1 mouse cellular context compared by ENCODE assay signal in the genomic region with DNA sequence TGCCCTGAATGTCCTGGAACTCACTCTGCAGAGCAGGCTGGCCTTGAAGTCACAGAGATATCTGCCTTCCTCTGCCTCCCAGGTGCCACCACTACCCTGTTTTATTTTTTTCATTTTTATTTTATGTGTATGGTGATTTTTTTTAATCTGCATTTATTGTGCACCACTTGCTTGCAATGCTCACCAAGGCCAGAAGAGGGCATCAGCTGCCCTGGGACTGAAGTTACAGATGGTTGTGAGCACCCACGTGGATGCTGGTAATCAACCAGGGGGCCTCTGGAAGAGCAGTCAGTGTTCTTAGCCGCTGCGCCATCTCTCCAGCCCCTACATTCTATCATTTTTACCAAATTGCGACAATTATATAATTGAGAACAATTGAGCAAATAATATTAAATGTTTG.
A peak's percentile ranks its signal among the peaks of the same experiment; 100 is the strongest.
TF ChIP-seq lines count a peak whose summit lies in the region.

No protein-coding gene starts in this region.

TF ChIP-seq in MEL, 35 proteins besides CTCF, POLR2A, EP300 and RAD21 (continued from another document):
- TF ChIP-seq TCF12 (IDR thresholded peaks at IDR 0.05; ENCODE audit: low read depth, low read length): no peak
- no peak for TF ChIP-seq GATA1 (IDR thresholded peaks at IDR 0.05; ENCODE audit: low read depth, low read length)
- TF ChIP-seq ZKSCAN1 (IDR thresholded peaks at IDR 0.05; ENCODE audit: low read depth, low read length): no peak
- peak; percentile 79 for TF ChIP-seq ZNF384 (IDR thresholded peaks at IDR 0.05; ENCODE audit: low read depth, low read length)
- no peak for TF ChIP-seq KAT2A (conservative IDR thresholded peaks at IDR 0.05; ENCODE audit: low read depth, low read length)
- peak; percentile 63 for TF ChIP-seq MYC (IDR thresholded peaks at IDR 0.05; ENCODE audit: low read depth, low read length)
- TF ChIP-seq ELF1 (IDR thresholded peaks at IDR 0.05; ENCODE audit: low read depth, low read length): no peak
- TF ChIP-seq ETS1 (IDR thresholded peaks at IDR 0.05; ENCODE audit: low read depth, low read length): no peak
- no peak for TF ChIP-seq TAL1 (IDR thresholded peaks at IDR 0.05; ENCODE audit: low read length)
- no peak for TF ChIP-seq MAZ (IDR thresholded peaks at IDR 0.05; ENCODE audit: low read depth, low read length)
- no peak for TF ChIP-seq HCFC1 (IDR thresholded peaks at IDR 0.05; ENCODE audit: low read depth, low read length)
- no peak for TF ChIP-seq MXI1 (IDR thresholded peaks at IDR 0.05; ENCODE audit: low read depth, low read length)
- TF ChIP-seq POLR2AphosphoS2 (IDR thresholded peaks at IDR 0.05; ENCODE audit: low read length): no peak
- no peak for TF ChIP-seq CHD1 (IDR thresholded peaks at IDR 0.05; ENCODE audit: low read depth, low read length)
- no peak for TF ChIP-seq UBTF (IDR thresholded peaks at IDR 0.05; ENCODE audit: borderline replicate concordance, insufficient read depth, low read depth, low read length)
- TF ChIP-seq ZC3H11A (IDR thresholded peaks at IDR 0.05; ENCODE audit: low read depth, low read length): peak; percentile 64
- peak; percentile 66 for TF ChIP-seq SMC3 (IDR thresholded peaks at IDR 0.05; ENCODE audit: low read depth, low read length)
- no peak for TF ChIP-seq MAFK (IDR thresholded peaks at IDR 0.05; ENCODE audit: borderline replicate concordance, low read depth, low read length)
- no peak for TF ChIP-seq NELFE (IDR thresholded peaks at IDR 0.05; ENCODE audit: low read depth, low read length)
- TF ChIP-seq TBP (IDR thresholded peaks at IDR 0.05; ENCODE audit: low read depth, low read length): no peak
